ENCODE assay signal across 10 mouse cellular contexts in genomic region chr16:13611399-13611798, GRCm38 (mm10). TPM values are rescaled to one million over a fixed set of nuclear protein-coding genes. Genes with fewer than 3 reads are reported as not detected.
A peak's percentile ranks its signal among the peaks of the same experiment; 100 is the strongest.
DNase-seq lines count a peak whose midpoint lies in the region; ATAC-seq and TF ChIP-seq lines count a peak whose summit lies in the region.
"Had no signal": no experiment of that assay in that cellular context is flagged by ENCODE, and none has a peak within 500 bp of the region (broad histone marks: within the 10 kb centered on the region; RNA-seq: fewer than 3 reads in every experiment).

No protein-coding gene starts in this region.

- no peaks in the 10 kb centered on the region for H3K9me3 ChIP-seq in heart, postnatal 0 days (replicated peaks; ENCODE audit: control insufficient read depth, low read length)
- no peaks in the 10 kb centered on the region for H3K9me3 ChIP-seq in stomach, postnatal 0 days (ENCODE audit: control insufficient read depth, low read length)

- H3K27me3 ChIP-seq in heart, postnatal 0 days (ENCODE audit: control insufficient read depth, insufficient read depth, low read length): no peaks in the 10 kb centered on the region
- no peaks in the 10 kb centered on the region for H3K27me3 ChIP-seq in stomach, postnatal 0 days (ENCODE audit: control insufficient read depth, insufficient read depth, low read length)

- peaks cover 9% of the 10 kb centered on the region; the same call in 1 of the 2 replicates for H3K36me3 ChIP-seq in heart, postnatal 0 days (replicated peaks; ENCODE audit: control insufficient read depth, insufficient read depth, low read length)
- H3K36me3 ChIP-seq in stomach, postnatal 0 days (ENCODE audit: control insufficient read depth, insufficient read depth, low read length): peaks cover 2% of the 10 kb centered on the region; the same call in 1 of the 2 replicates

- DNase-seq in lung, adult 18-20 months: peak; percentile 5 to 17
- DNase-seq in lung, postnatal 25 days (ENCODE audit: low spot score): no peak
- peak; percentile 16 for DNase-seq in heart, postnatal 0 days (ENCODE audit: low spot score)
- DNase-seq in kidney, postnatal 36 days: peak; percentile 50 to 63
- peak; percentile 63 for DNase-seq in stomach, postnatal 0 days (ENCODE audit: low spot score)
- DNase-seq in frontal cortex, postnatal 14 days (ENCODE audit: low spot score in 2 of 2): no peak
- DNase-seq in layer of hippocampus, adult 2 months (ENCODE audit: low spot score in 2 of 2): no peak
- DNase-seq in thymus, postnatal 10 days (ENCODE audit: low spot score in 2 of 2): no peak
- DNase-seq: cerebellum, postnatal 36 days had no signal

- no peak for TF ChIP-seq EP300 in heart, postnatal 0 days (IDR thresholded peaks at IDR 0.05; ENCODE audit: low read depth)
- TF ChIP-seq EP300 in stomach, postnatal 0 days (optimal IDR thresholded peaks at IDR 0.05): no peak

- ATAC-seq in heart, postnatal 0 days (ENCODE audit: insufficient read depth, low read depth): peak; percentile 71
- peak; percentile 89 for ATAC-seq in stomach, postnatal 0 days (ENCODE audit: low FRiP score, low TSS enrichment)
- ATAC-seq: forebrain, embryonic 16.5 days had no signal

- H3K4me1 ChIP-seq in heart, postnatal 0 days (ENCODE audit: control insufficient read depth, insufficient read depth): peaks cover 11% of the 10 kb centered on the region
- H3K4me1 ChIP-seq in stomach, postnatal 0 days (replicated peaks; ENCODE audit: control insufficient read depth, insufficient read depth): peaks cover 4% of the 10 kb centered on the region; the same call in 1 of the 2 replicates

- no peak overlapping the region for H3K9ac ChIP-seq in heart, postnatal 0 days (replicated peaks; ENCODE audit: low read depth, low read length)
- H3K9ac ChIP-seq in stomach, postnatal 0 days (ENCODE audit: low read length): no peak overlapping the region

- H3K27ac ChIP-seq in heart, postnatal 0 days (ENCODE audit: low read depth): peak overlapping the region; percentile 76
- H3K27ac ChIP-seq in stomach, postnatal 0 days (replicated peaks): peak overlapping the region; percentile 88
- no peak overlapping the region for H3K27ac ChIP-seq in layer of hippocampus, adult 2 months

- no peak for TF ChIP-seq CTCF in heart, postnatal 0 days (IDR thresholded peaks at IDR 0.05; ENCODE audit: low read depth)
- TF ChIP-seq CTCF in stomach, postnatal 0 days (IDR thresholded peaks at IDR 0.05; ENCODE audit: low read depth): no peak
- no peak for TF ChIP-seq CTCF in layer of hippocampus, adult 2 months (conservative IDR thresholded peaks at IDR 0.05)

- no peak overlapping the region for H3K4me2 ChIP-seq in heart, postnatal 0 days (ENCODE audit: low read depth, low read length)
- no peak overlapping the region for H3K4me2 ChIP-seq in stomach, postnatal 0 days (replicated peaks; ENCODE audit: low read depth)

- no peak overlapping the region for H3K4me3 ChIP-seq in heart, postnatal 0 days (ENCODE audit: low read depth, low read length)
- H3K4me3 ChIP-seq in stomach, postnatal 0 days (ENCODE audit: low read depth, low read length): no peak overlapping the region
- H3K4me3 ChIP-seq in layer of hippocampus, adult 2 months: no peak overlapping the region

RNA-seq across cellular contexts. Expression of gene Parn, which starts 56.6 kb away (rescaled TPM):
- 11.5 and 18.6 TPM in 2 replicates for total RNA-seq in heart, postnatal 0 days (2014; rRNA removed; ENCODE audit: low replicate concordance)
- 22.7 and 23.3 TPM in 2 replicates for polyA plus RNA-seq in heart, postnatal 0 days (2015; fragmentation: Nextera tagmentation; extraction: Ambion mirVana)
- 23.7 and 24.8 TPM in 2 replicates for polyA plus RNA-seq in stomach, postnatal 0 days (2015; fragmentation: Nextera tagmentation; extraction: Ambion mirVana)
- 10 to 100 TPM; 23.5 to 25.6 TPM for total RNA-seq in layer of hippocampus, adult 2 months (2021)

Comparison
In these comparisons a context has a peak if more than half of its experiments do, and no peak if none do; other contexts are left out.
1. DNase-seq: peak in lung, adult 18-20 months (2 of 2), heart, postnatal 0 days (single experiment), kidney, postnatal 36 days (2 of 2) and stomach, postnatal 0 days (single experiment); none in lung, postnatal 25 days (single experiment), frontal cortex, postnatal 14 days (0 of 2), layer of hippocampus, adult 2 months (0 of 2) and thymus, postnatal 10 days (0 of 2).